Mouse (Mus musculus) frontal cortex, postnatal 10 days (tissue): ENCODE results near the gene Stxbp2.
A peak's percentile ranks its signal among the peaks of the same experiment; 100 is the strongest.
"Not testable (repeated sequence)": the region's sequence is repeated elsewhere in the genome, so short reads cannot be mapped to it uniquely, and the experiment has no call there.

ENCODE experiments used
- DNase-seq, 2 experiments: peaks; one replicate each; pipeline ENCODE4 v3.0.0; 2022; ENCODE audit warnings: low spot score in 2 of 2, mixed read lengths in 1 of 2

Stxbp2 gene

DNA sequence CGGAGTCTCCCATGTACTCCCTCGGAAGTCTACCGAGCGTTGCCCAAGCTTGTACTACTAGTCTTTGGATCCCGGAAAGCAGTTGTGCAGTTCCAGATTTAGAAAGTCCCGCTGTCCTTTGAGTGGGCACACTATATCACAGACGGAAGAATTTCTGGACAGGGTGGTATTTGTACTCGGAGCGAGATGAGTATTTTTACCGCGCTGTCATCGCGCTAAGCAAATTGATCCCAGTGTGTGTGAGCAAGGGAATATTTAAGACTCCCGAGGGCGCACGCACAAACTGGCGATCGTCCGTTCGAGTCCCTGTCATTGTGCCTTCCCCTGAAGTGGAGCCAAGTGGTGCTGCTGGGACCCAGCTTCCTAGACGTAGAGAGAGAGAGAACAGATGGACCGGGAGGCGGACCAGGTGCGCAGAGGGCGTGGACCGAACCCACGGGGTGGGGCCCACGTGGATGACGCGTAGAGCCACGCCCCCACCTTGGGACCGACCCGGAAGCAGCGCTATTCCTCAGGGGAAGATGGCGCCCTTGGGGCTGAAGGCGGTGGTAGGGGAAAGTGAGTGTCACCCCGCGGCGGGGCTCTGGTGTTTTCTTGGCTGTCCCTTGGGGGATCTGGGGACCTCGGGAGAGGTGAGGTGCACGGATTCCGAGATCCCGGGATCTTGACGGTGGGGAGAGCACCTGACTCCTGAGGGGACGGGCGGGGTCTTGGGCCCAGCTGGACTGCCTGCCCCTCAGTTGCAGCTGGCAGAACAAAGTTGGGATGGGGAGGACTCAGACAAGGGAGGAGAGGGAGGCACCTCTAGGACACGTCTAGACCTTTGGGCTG, at the start of gene Stxbp2:
Gene Stxbp2 (plus strand): TSS at position 309 of the 831 bp plus-strand sequence.
- DNase-seq = peak in 1 of 2 experiments; percentile 65

DNA sequence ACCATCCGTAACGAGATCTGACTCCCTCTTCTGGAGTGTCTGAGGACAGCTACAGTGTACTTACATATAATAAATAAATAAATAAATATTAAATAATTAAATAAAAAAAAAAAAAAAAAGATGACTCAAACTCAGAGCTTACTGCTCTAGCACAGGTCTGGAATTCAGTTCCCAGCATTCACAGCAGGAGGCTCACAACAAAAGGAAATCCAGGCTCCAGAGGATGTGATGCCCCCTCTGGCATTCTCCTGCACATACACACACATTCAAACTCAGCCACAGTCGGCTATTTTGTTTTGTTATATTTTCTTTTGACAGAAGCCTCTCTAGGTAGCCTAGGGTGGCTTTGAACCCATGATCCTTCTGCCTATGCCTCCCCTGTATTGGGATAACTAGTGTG, 48.8 kb upstream of the Stxbp2 start:
- DNase-seq = not testable (repeated sequence)

DNA sequence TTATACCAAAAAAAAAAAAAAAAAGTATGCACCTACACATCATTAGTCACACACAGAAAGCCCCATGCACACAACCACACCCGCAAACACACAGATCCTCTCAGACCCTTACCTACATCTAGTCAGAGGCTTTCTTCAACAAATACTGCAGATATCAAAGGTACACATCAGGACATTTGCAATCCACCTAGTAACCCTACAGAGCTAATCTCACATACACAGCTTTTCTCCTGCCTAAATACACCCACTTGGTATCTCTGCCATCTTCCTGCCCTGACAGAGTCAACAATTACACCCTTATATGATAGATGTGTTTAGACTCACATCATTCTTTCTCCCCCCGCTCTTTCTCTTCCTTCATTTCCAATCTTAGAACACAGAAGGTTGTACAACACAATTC, 44.3 kb upstream of the Stxbp2 start:
- DNase-seq = no peak

DNA sequence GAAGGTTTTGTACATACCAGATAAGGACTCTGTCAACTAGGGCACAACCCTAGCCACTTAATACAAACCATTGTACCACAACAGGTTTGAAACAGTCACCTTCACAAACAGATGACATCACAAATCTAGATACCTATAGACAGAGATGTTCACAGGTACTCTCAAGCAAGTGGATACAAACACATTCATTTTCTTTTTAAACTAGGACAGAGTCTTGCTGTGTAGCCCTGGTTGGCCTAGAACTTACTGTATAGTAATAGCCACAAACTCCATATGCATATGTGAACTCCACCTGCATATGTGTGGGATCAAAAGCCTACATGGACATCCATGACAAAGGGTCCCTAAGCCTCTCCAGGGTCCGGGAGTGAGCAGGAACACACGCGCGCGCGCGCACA, 43.8 kb upstream of the Stxbp2 start, which contains the start of gene Camsap3:
Gene Camsap3 (plus strand): TSS at position 301 of the 398 bp plus-strand sequence.
- no peak for DNase-seq

DNA sequence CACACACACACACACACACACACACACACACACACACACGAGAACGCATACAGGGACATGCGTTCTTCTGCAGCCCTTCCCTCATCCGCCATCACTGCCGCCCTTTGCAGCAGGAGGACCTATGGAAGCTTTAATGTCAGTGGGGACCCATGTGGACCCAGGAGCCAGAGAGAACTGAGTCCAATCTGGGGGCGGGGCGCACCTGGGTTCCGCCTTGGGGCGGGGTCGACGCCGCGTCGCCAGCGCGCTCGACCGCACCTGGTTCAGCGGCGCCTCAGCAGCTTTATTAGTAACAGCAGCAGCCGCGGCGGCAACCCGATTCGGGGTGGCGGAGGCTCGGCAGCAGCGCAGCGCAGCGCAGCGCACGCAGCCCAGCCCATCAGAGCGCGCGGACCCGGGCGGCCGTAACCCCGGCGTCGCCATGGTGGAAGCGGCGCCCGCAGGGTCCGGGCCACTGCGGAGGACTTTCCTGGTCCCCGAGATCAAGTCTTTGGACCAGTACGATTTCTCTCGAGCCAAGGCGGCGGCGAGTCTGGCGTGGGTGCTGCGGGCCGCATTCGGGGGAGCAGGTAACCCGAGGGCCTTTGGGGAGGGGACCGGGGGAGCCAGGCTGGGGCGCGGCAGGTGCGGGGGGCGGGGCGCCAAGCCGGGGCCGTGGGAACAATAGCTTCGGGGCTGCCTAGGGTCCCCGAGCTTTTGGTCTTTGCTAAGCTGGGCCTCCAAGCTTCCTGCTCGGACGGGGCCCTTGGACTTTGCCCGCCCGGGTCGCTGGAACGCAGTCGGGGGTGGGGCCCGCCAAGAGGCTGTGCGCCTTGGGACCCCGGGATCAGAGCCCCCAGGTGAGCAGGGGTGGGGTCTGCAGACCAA, 43.1 kb upstream of the Stxbp2 start:
- peak in 1 of 2 experiments; percentile 70 for DNase-seq

DNA sequence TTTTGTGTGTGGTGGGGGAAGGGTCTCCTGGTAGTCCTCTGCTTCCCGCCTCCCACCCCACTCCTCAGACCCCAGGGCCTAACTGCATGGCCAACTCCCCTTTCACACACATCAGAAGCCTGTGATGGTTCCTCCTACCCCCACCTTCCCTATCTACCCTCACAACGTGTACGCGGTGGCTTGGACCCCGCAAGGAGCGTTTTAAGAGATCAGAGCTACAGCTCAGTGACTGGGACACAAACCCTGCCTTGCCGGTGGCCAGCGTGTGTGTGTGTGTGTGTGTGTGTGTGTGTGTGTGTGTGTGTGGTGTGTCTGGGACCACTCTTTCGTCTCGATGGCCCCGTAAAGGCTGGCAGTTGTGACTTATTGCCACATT, 42.5 kb upstream of the Stxbp2 start:
- no peak for DNase-seq

DNA sequence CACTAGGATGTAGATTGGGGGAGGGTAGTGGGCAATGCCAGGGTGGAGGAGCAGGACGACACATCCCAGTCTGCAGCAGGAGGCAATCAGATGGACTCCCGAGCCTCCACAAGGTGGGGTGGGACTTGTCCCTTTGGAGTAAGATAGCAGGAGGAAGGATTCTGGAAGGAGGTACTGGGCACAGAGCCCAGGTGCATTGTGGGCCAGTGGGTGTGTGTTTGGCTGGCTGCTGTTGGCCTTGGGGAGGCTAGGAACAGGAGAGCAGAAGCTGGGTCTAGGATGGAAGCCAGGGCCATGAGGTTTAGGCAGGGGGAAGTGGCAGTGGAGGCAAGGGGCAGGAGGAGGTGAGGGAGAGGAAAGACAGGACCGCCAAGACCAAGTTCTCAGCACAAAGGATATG, 37.3 kb upstream of the Stxbp2 start:
- DNase-seq = no peak

DNA sequence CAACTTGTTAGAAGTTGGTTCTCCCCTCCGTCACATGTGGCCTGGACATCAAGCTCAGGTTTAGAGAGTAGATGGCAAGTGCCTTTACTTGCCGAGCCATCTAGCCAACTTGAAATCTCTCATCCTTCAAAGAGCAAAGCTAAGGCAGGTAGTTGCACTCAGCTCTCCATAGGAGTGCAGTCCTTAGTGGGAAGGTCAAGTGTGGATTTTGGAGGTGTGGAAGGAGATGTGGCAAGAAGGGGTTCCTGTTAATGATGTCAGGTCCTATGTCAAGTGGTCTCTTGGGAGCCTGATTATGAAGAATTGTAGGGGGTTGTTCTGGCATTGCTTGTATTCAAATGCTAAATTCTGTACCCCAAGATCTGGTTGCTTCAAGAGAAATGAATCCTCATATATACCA, 36.3 kb upstream of the Stxbp2 start:
- no peak for DNase-seq

DNA sequence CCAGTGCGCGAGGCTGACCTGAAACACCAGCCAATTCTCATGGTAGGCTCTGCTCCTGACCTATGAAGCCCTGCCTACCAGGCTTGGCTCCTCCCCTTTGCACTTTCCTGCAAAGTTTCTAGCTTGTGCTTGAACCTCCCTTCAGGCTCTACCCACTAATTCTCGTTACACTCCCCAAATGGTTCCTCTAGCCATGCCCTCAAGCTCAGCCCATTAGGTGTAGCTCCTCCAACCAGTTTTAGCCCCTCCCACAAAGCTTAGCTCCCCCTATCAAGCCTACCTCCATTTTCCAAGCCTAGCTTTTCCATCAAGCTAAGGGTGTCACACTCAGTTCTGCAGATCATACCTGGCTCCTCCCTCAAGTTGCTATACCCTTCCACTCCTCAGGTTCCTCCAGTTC, 32.7 kb upstream of the Stxbp2 start:
- DNase-seq = no peak

DNA sequence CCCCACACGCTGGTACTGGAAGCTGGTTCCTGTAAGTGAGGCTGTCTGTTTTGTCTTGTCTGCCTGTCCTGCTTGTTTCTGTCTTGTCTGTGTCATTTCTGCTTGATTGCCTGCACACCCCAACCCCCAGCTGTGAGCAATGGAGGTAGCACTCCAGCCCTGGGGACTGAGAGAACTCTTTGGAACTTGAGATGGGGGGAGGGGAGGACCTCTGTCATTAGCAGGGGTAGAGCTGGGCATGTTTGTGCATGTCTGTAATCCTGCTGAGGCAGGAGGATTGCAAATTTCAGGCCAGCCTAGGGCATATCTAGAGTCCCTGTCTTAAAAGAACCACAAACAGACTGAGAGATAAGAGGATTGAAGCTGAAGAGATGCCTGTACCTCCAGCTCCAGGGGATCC, 31.5 kb upstream of the Stxbp2 start:
- DNase-seq = no peak

DNA sequence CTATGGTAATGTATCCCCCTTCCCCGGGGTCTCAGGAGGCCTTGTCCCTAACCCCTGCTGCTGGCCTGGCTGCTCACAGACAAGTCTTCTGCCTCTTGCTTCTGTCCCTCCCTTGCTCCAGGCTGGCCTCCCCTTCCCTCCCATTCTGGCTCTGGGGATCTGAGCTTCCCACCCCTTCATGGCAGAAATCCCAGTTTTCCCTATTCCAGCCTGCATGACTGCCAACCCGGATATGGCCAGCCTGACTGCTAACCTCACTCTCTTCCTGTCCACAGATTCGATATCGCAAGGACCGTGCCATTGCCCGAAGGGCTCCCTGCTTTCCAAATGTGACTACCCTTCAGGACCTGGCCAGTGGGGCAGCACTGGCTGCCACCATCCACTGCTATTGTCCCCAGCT, 30.4 kb upstream of the Stxbp2 start:
- DNase-seq = no peak

DNA sequence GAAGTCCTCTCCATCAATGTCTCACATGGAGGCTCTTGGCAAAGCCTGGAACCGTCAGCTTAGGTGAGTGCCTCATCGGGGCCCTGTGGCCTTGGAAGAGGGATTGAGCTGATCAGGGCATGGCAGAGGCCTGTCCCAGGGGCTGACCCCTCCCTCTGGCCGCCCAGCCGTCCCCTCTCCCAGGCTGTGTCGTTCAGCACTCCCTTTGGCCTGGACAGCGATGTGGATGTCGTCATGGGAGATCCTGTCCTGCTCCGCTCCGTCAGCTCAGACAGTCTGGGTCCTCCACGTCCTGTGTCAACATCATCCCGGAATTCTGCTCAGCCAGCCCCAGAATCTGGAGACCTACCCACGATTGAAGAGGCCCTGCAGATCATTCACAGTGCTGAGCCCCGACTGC, 27.3 kb upstream of the Stxbp2 start:
- no peak for DNase-seq

DNA sequence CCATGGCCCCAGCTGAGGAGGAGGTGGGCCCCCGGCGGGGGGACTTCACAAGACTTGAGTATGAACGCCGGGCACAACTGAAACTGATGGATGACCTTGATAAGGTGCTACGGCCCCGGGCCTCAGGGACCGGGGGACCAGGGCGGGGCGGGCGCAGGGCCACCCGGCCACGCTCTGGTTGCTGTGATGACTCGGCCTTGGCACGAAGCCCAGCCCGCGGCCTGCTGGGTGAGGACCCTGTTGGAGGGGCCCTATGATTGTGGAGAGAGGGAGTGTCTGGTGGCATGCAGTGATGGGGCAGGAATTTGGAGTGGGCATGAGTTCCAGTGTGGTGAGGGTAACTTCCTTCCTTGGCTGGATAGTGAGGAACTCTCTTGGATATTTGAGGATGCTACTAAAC, 24.2 kb upstream of the Stxbp2 start:
- DNase-seq = no peak

DNA sequence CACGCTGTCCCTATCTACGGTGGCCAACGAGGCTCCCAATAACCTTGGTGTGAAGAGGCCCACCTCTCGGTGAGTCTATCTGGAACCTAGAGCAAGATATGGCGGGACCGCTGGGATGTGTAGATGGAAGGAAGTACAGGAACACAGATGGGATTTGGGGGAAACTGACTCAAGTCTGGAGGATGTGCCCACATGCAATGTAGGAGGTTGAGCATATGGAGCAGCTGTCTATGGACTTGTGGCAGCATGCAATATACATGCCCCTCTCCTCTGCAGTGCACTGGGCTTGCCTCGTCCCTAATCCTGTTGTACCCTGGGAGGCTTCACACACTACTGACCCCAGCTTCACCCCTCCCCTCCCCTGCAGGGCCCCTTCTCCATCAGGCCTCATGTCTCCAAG, 22.9 kb upstream of the Stxbp2 start:
- no peak for DNase-seq

DNA sequence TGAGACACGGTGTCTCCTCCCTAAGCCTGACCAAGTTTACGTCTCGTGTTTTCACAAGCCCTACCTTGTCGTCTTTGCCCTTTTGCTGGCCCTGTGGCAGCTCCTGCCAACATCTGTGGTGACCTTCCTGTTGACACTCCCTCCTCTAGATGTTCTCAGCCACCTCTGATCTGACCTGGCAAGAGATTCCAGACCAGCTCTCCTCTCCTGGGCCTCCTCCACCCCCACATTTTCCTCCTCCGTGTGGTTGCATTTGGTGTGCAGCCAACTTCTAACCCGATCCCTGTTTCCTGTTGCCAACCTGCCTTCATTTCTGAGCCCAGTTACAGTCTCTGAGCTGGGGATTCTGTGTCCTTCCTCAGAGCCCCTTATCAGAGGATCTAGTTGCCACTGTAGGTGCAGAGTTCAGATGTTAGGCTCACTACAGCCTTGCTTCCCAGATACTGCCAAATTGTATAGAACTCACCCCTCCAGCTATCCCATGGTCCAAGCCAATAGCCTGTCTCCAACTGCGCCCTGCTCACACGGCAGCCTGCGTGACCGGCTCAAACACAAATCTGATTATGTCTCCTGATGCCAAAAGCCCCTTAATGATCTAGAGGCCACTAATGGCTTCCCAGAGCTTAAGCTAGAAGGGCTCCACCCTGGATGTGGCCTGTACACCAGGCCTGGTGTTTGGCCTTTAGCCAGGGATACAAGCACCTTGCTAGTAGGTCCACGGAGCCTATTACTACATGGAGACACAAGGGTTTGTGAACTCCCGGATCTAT, 21.5 kb upstream of the Stxbp2 start:
- no peak for DNase-seq

DNA sequence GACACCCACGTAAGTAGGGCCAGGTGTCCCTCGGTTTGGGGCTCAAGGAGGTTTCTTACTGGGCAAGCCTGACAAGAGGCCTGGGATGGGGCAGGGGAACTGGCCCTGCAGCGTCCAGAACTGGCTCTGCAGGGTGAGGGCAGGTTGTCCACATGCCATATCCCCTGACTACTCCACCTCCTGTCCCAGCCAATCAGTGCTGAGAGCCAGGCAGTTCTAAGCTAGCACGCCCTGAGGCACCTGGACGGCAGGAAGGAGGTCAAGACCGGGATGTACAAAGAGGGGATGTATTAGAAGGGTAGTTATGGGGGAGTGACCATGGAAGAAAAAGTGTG, 21.0 kb upstream of the Stxbp2 start:
- no peak for DNase-seq

DNA sequence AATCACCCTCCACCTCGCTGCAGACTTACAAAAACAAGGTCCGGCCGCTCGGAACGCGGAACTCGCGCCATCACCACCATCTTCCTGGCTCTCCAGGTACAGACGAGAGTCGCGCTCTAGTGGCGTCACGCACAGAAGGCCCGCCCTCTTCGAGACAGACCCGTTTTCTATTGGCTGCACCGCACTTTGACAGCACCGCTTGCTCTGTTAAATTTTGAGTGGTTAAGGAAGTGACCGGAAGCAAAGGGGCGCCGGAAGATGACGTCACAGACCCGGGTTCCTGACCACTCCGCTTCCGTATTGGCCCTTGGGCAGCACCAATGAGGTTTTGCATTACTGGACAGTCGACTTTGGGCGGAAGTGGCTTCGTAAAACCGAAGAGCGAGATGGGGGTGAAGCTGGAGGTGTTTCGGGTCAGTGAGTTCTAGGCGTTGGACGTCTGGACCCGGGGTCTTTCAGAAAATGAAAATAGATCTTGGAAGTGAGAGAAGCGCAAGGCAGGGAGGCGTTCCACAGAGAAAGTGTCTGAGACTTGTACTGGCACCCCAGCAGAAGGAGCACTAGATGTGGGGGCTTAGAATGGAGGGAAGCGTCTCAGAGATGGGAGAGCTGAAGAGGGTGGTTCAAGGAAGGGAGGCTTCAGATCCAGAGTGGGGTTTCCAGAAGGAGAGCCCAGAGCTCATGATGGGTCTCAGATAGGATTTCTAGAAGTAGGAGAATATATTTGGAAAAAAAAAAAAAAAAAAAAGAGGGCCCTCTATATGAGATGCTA, 9.4 kb upstream of the Stxbp2 start, which contains the start of the genes Xab2 and Pet100:
Gene Xab2 (minus strand): TSS at position 118 of the 772 bp plus-strand sequence.
Gene Pet100 (plus strand): TSS at position 350 of the 772 bp plus-strand sequence.
- DNase-seq = peak; percentile 99

DNA sequence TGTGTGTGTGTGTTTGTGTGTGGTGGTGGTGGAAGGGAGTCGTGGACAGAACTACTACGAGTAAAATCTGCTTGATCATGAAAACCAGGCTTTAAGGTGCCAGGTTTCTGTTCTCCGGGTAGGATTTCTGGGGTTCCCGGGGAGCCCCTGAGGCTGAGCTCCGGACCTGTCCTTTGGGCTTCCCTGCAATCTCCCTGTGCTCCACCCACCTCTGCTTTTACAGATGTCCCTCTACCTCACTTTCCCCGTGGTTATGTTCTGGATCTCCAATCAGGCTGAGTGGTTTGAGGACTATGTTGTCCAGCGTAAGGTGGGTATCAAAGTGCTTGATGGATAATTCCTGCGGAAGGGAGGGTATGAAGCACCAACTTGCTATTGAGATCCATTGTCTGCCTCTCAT, 8.6 kb upstream of the Stxbp2 start:
- DNase-seq = no peak

DNA sequence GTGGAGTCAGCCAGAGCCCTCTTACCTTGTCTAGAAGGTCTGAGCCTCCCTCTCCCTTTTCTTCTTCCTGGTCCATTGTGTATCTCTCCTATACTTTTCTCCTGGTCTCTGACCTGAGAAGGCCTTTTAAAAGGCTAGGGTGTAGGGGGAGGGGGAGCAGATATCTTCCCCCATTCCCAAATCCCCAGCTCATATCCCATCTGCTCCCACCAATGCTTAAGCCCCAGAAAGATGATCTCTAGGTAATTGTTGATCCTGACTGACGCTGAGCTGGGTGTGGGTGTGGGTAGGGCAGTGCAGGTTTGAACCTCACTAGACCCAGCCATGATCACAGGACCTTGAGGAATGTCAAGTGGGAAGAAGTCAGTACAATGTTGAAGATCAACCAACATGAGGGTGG, 5.3 kb upstream of the Stxbp2 start, which contains the start of gene Pcp2:
Gene Pcp2 (minus strand): TSS at position 101 of the 400 bp plus-strand sequence.
- no peak for DNase-seq

DNA sequence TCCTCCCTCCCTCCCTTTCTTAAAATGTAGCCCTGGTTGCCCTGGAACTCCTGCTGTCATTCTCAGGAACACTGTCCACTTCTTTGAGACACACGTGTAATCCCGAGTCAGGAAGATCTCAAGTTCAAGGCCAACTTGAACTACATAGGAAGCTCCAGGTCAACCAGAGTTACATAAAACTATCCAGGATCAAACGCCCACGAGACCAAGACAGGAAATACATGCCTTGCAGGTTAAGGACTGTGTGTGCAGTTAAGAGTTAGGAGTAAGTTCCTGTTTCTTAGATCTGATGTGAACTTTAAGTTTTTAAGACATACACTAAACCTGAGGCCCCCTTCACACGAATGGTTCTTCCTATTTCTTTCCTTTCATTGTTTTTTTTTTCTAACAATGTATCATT, 3.8 kb upstream of the Stxbp2 start:
- DNase-seq = no peak

DNA sequence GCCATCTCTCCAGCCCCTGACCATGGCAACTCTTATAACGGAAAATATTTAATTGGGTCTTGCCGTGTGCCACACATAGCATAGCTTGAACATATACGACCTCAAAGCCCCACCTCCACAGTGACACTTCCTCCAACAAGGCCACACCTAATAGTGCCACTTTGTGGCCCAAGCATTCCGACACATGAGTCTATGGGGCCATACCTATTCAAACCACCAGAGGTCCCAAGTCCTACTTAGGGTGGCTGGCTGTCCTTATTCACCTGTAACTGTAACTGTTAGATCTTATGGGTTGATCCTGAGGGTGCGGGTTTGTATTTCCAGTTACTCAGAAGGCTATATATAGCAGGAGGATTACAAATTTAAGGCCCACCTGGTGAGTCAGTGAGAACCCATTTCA, 2.7 kb upstream of the Stxbp2 start:
- no peak for DNase-seq
